In the genomic region with DNA sequence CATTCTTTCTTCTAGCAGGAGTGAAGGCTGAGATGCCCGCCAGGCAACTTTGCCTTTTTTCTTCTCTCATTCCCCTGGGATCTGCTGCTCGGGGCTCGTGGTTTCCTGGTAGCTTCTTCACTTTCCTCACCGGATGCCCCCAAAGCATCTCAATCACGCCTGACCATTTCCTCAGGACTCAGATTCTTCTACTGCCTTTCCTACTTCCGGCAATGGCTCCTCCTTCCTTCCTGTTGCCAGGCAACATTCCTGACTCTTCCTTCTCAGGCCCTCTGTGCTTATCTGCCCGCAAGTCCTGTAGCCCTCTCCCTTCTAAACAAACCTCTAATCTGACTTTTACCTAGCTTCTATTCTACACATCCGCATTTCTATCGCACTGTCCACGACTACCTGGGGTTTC, we compare ENCODE assay signal across 12 mouse cellular contexts.
DNase-seq lines count a peak whose midpoint lies in the region; ATAC-seq and TF ChIP-seq lines count a peak whose summit lies in the region.
"Had no signal": no experiment of that assay in that cellular context is flagged by ENCODE, and none has a peak within 500 bp of the region (broad histone marks: within the 10 kb centered on the region; RNA-seq: fewer than 3 reads in every experiment).

No protein-coding gene starts in this region.

- no peak overlapping the region for H3K4me3 ChIP-seq in intestine, embryonic 14.5 days (ENCODE audit: low read depth, low read length)
- H3K4me3 ChIP-seq in intestine, postnatal 0 days (ENCODE audit: low read depth, low read length) = no peak overlapping the region
- no peak overlapping the region for H3K4me3 ChIP-seq in embryonic facial prominence, embryonic 10.5 days
- H3K4me3 ChIP-seq: myocyte had no signal

- peaks cover 67% of the 10 kb centered on the region for H3K4me1 ChIP-seq in intestine, embryonic 14.5 days (replicated peaks; ENCODE audit: control insufficient read depth, insufficient read depth, low read length)
- peaks cover 4% of the 10 kb centered on the region; the same call in 1 of the 2 replicates for H3K4me1 ChIP-seq in intestine, postnatal 0 days (replicated peaks; ENCODE audit: control insufficient read depth, insufficient read depth, low read length)
- H3K4me1 ChIP-seq in embryonic facial prominence, embryonic 10.5 days = peaks cover 82% of the 10 kb centered on the region

- H3K4me2 ChIP-seq in intestine, embryonic 14.5 days (ENCODE audit: low read length) = no peak overlapping the region; the same call in 1 of the 2 replicates
- no peak overlapping the region for H3K4me2 ChIP-seq in intestine, postnatal 0 days (replicated peaks; ENCODE audit: low read depth)

- no peaks in the 10 kb centered on the region for H3K27me3 ChIP-seq in intestine, embryonic 14.5 days (replicated peaks; ENCODE audit: control insufficient read depth, insufficient read depth, low read length)
- no peaks in the 10 kb centered on the region for H3K27me3 ChIP-seq in intestine, postnatal 0 days (replicated peaks; ENCODE audit: control insufficient read depth, insufficient read depth, low read length)
- H3K27me3 ChIP-seq in embryonic facial prominence, embryonic 10.5 days (replicated peaks; ENCODE audit: low read depth, poor library complexity, severe bottlenecking) = no peaks in the 10 kb centered on the region

- peak overlapping the region; percentile 51; the same call in 1 of the 2 replicates for H3K27ac ChIP-seq in intestine, embryonic 14.5 days (ENCODE audit: low read depth)
- no peak overlapping the region for H3K27ac ChIP-seq in intestine, postnatal 0 days (ENCODE audit: low read depth, low read length)
- H3K27ac ChIP-seq in embryonic facial prominence, embryonic 10.5 days (replicated peaks) = peak overlapping the region; percentile 48; the same call in 1 of the 2 replicates
- H3K27ac ChIP-seq: hindbrain, postnatal 0 days; liver, embryonic 14.5 days had no signal

- 57% methylated on average over 10 of the region's 10 CpGs for WGBS in intestine, embryonic 14.5 days
- 56% methylated on average over 10 of the region's 10 CpGs for WGBS in intestine, postnatal 0 days
- WGBS in embryonic facial prominence, embryonic 10.5 days = 60% methylated on average over 10 of the region's 10 CpGs

- no peak overlapping the region for H3K9ac ChIP-seq in intestine, embryonic 14.5 days (ENCODE audit: low read length)
- no peak overlapping the region for H3K9ac ChIP-seq in intestine, postnatal 0 days (ENCODE audit: low read depth, low read length)
- H3K9ac ChIP-seq: liver, embryonic 14.5 days had no signal

- H3K36me3 ChIP-seq in intestine, embryonic 14.5 days (ENCODE audit: control insufficient read depth, insufficient read depth, low read length) = no peaks in the 10 kb centered on the region
- H3K36me3 ChIP-seq in intestine, postnatal 0 days (ENCODE audit: control insufficient read depth, insufficient read depth) = no peaks in the 10 kb centered on the region
- peaks cover 16% of the 10 kb centered on the region; the same call in 1 of the 2 replicates for H3K36me3 ChIP-seq in embryonic facial prominence, embryonic 10.5 days (replicated peaks)

- no peak for DNase-seq in intestine, embryonic 14.5 days (ENCODE audit: low spot score)
- DNase-seq in embryonic facial prominence, embryonic 10.5 days (ENCODE audit: low spot score) = no peak
- DNase-seq in kidney, adult 9 months = peak; percentile 52
- peak; percentile 39 for DNase-seq in lung, postnatal 4 days
- DNase-seq in spleen, postnatal 10 days (ENCODE audit: low spot score in 2 of 2) = no peak
- no peak for DNase-seq in cerebellum, adult 9-11 months
- DNase-seq: right cerebral cortex, postnatal 14 days; thymus, postnatal 25 days had no signal

- no peak for TF ChIP-seq CTCF in intestine, postnatal 0 days (IDR thresholded peaks at IDR 0.05; ENCODE audit: low read depth)

- no peaks in the 10 kb centered on the region for H3K9me3 ChIP-seq in intestine, embryonic 14.5 days (ENCODE audit: control insufficient read depth, low read length)
- no peaks in the 10 kb centered on the region for H3K9me3 ChIP-seq in intestine, postnatal 0 days (ENCODE audit: control insufficient read depth)
- no peaks in the 10 kb centered on the region for H3K9me3 ChIP-seq in embryonic facial prominence, embryonic 10.5 days

- ATAC-seq in intestine, embryonic 14.5 days (replicated peaks; ENCODE audit: low FRiP score, low TSS enrichment, low read depth) = no peak; the same call in 1 of the 2 replicates
- no peak for ATAC-seq in intestine, postnatal 0 days
- ATAC-seq: hindbrain, postnatal 0 days had no signal

Comparison
In these comparisons a context has a peak if more than half of its experiments do, and no peak if none do; other contexts are left out.
1. DNase-seq: peak in kidney, adult 9 months (single experiment) and lung, postnatal 4 days (2 of 2); none in intestine, embryonic 14.5 days (single experiment), embryonic facial prominence, embryonic 10.5 days (single experiment), spleen, postnatal 10 days (0 of 2) and cerebellum, adult 9-11 months (single experiment).